Mouse (Mus musculus) forebrain, embryonic 12.5 days (tissue): ENCODE results near the gene Pdzk1ip1. TPM values are rescaled to one million over a fixed set of nuclear protein-coding genes. Genes with fewer than 3 reads are reported as not detected.
A peak's percentile ranks its signal among the peaks of the same experiment; 100 is the strongest.

Source experiments
- ATAC-seq: fragments of 200-750 bp; cut with Nextera tagmentation; 2 replicates; pipeline ENCODE4 v1.8.0; 2017; ENCODE audit warnings: moderate TSS enrichment; ENCODE audit not compliant: low FRiP score
- H3K27ac ChIP-seq: fragments of 300-500 bp; sonication (generic); 2 replicates; pipeline ENCODE4 v1.5.1; 2016; ENCODE audit warnings: mild to moderate bottlenecking
- H3K27me3 ChIP-seq: fragments of 300-500 bp; sonication (generic); 2 replicates; pipeline ENCODE4 v1.6.1; 2016; ENCODE audit warnings: mild to moderate bottlenecking
- H3K36me3 ChIP-seq: fragments of 300-500 bp; sonication (generic); replicated peaks from 2 replicates; pipeline ENCODE4 v1.6.1; 2016; ENCODE audit warnings: mild to moderate bottlenecking
- H3K4me1 ChIP-seq: fragments of 300-500 bp; sonication (generic); 2 replicates; pipeline ENCODE4 v1.6.1; 2016
- H3K4me2 ChIP-seq: fragments of 300-500 bp; sonication (generic); 2 replicates; pipeline ENCODE4 v1.6.1; 2016; ENCODE audit warnings: mild to moderate bottlenecking, moderate library complexity
- H3K4me3 ChIP-seq: fragments of 300-500 bp; sonication (generic); replicated peaks from 2 replicates; pipeline ENCODE4 v1.5.1; 2016; ENCODE audit warnings: mild to moderate bottlenecking
- H3K9ac ChIP-seq: fragments of 300-500 bp; sonication (generic); 2 replicates; pipeline ENCODE4 v1.6.1; 2016; ENCODE audit warnings: mild to moderate bottlenecking
- H3K9me3 ChIP-seq: fragments of 300-500 bp; sonication (generic); 2 replicates; pipeline ENCODE4 v1.6.1; 2016
- WGBS: fragments of 180-500 bp; shearing (Covaris S2); methylation state at CpG from one replicate; pipeline ENCODE4 v1.1.7; 2016; 5-methylcytosine and 5-hydroxymethylcytosine counted together
- polyA plus RNA-seq: library from polyadenylated mRNA; unstranded; fragments of >200 nt; fragmentation: Nextera tagmentation; extraction: Ambion mirVana; gene quantifications from 2 replicates; pipeline ENCODE4 v1.2.1, GENCODE M21; 2016

Gene Pdzk1ip1
- polyA plus RNA-seq, 1 experiment from 2014 or later: 9.7 TPM

GRCm38 (mm10) chr4:115058317-115058761 lies 30.2 kb upstream of the Pdzk1ip1 start:
- Histone ChIP-seq H3K4me3 (no peak overlapping the region), H3K4me1 (peaks cover 24% of the 10 kb centered on the region), H3K9me3 (no peaks in the 10 kb centered on the region), H3K9ac (no peak overlapping the region), H3K4me2 (no peak overlapping the region), H3K36me3 (no peaks in the 10 kb centered on the region), H3K27ac (no peak overlapping the region), H3K27me3 (peaks cover 94% of the 10 kb centered on the region)
- WGBS: 0% methylated on average over 20 of the region's 20 CpGs
- ATAC-seq: no peak

- Histone ChIP-seq H3K27ac (no peak overlapping the region), H3K9ac (no peak overlapping the region), H3K4me3 (no peak overlapping the region), H3K4me1 (peaks cover 31% of the 10 kb centered on the region), H3K27me3 (peaks cover 94% of the 10 kb centered on the region), H3K4me2 (no peak overlapping the region), H3K9me3 (no peaks in the 10 kb centered on the region), H3K36me3 (no peaks in the 10 kb centered on the region)
- ATAC-seq: no peak
- WGBS: under 1% methylated on average over 23 of the region's 23 CpGs
These were observed 29.5 kb upstream of the Pdzk1ip1 start for GRCm38 (mm10) chr4:115058871-115059590.

GRCm38 (mm10) chr4:115059871-115060270 lies 28.6 kb upstream of the Pdzk1ip1 start:
- H3K4me3 ChIP-seq: peak overlapping the region; percentile 13; the same call in 1 of the 2 replicates
- H3K9me3 ChIP-seq: no peaks in the 10 kb centered on the region
- no peak for ATAC-seq
- H3K27ac ChIP-seq: no peak overlapping the region
- WGBS: 4% methylated on average over 12 of the region's 12 CpGs
- H3K27me3 ChIP-seq: peaks cover 94% of the 10 kb centered on the region
- no peaks in the 10 kb centered on the region for H3K36me3 ChIP-seq
- H3K9ac ChIP-seq: no peak overlapping the region
- H3K4me1 ChIP-seq: peaks cover 31% of the 10 kb centered on the region
- no peak overlapping the region for H3K4me2 ChIP-seq

DNA sequence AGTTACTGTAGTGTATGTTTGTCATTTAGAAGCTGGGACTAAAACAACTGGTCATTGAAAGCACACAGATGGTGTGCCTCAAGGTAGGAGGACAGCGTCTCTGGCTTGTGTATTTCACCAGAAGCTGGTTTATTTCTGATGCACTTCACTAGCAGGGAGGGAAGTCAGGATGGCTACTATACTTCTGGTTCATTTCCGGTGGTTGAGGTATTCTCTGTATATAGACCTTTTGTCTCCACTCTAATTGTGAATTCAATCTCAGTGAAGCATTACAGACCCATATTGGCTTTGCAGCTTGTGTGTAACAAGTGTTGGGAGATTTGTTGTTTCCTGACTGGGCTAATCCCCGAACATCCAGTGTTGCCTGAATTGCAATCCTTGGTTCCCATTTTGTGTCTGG lies 27.8 kb upstream of the Pdzk1ip1 start:
- peaks cover 31% of the 10 kb centered on the region for H3K4me1 ChIP-seq
- H3K36me3 ChIP-seq: no peaks in the 10 kb centered on the region
- H3K4me3 ChIP-seq: no peak overlapping the region
- no peaks in the 10 kb centered on the region for H3K9me3 ChIP-seq
- no peak overlapping the region for H3K9ac ChIP-seq
- peaks cover 94% of the 10 kb centered on the region for H3K27me3 ChIP-seq
- WGBS: 6% methylated on average over 3 of the region's 3 CpGs
- no peak overlapping the region for H3K4me2 ChIP-seq
- no peak for ATAC-seq
- H3K27ac ChIP-seq: no peak overlapping the region

- 2% methylated on average over 9 of the region's 9 CpGs for WGBS
- Histone ChIP-seq H3K4me2 (peak overlapping the region; percentile 99), H3K9ac (peak overlapping the region; percentile 36; the same call in 1 of the 2 replicates), H3K4me1 (peaks cover 18% of the 10 kb centered on the region), H3K27me3 (peaks cover 90% of the 10 kb centered on the region), H3K9me3 (no peaks in the 10 kb centered on the region), H3K36me3 (no peaks in the 10 kb centered on the region), H3K4me3 (peak overlapping the region; percentile 51), H3K27ac (no peak overlapping the region)
- ATAC-seq: no peak
These were observed 26.0 kb upstream of the Pdzk1ip1 start for GRCm38 (mm10) chr4:115062540-115062874.

GRCm38 (mm10) chr4:115062875-115063517 lies 25.5 kb upstream of the Pdzk1ip1 start:
- Histone ChIP-seq H3K4me1 (peaks cover 17% of the 10 kb centered on the region), H3K27me3 (peaks cover 86% of the 10 kb centered on the region), H3K36me3 (no peaks in the 10 kb centered on the region), H3K9me3 (no peaks in the 10 kb centered on the region), H3K4me3 (peak overlapping the region; percentile 51), H3K4me2 (peak overlapping the region; percentile 99), H3K27ac (no peak overlapping the region), H3K9ac (peak overlapping the region; percentile 36)
- peak; percentile 86 for ATAC-seq
- 2% methylated on average over 55 of the region's 58 CpGs for WGBS

GRCm38 (mm10) chr4:115063518-115064239 lies 24.8 kb upstream of the Pdzk1ip1 start:
- H3K4me2 ChIP-seq: peak overlapping the region; percentile 99
- H3K36me3 ChIP-seq: no peaks in the 10 kb centered on the region
- ATAC-seq: peak; percentile 25; the same call in 1 of the 2 replicates
- WGBS: under 1% methylated on average over 31 of the region's 31 CpGs
- H3K4me1 ChIP-seq: peaks cover 17% of the 10 kb centered on the region
- peak overlapping the region; percentile 36 for H3K9ac ChIP-seq
- no peaks in the 10 kb centered on the region for H3K9me3 ChIP-seq
- no peak overlapping the region for H3K27ac ChIP-seq
- H3K27me3 ChIP-seq: peaks cover 88% of the 10 kb centered on the region
- H3K4me3 ChIP-seq: peak overlapping the region; percentile 51

DNA sequence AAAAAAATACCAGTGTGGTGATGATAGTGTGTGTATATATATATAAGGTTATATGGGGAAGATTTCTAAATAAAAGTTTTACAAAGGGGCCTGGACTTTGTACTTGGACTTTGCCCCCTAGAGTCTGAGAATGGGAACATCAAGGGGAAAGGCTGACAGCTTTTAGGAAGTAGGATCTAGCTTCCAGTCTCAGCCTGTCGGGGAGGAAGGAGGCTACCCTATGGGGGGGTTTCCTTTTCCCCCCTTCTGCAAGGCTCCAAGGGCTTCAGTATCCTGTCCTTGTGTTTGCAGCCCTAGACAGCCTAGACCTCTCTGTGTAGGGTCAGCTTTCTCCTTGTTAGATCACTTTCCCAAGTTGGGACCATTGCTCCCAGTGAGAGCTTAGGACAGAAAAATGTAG lies 16.8 kb upstream of the Pdzk1ip1 start:
- WGBS: 41% methylated on average over 1 of the region's 1 CpGs
- no peak overlapping the region for H3K27ac ChIP-seq
- H3K9me3 ChIP-seq: no peaks in the 10 kb centered on the region
- H3K4me1 ChIP-seq: no peaks in the 10 kb centered on the region
- no peak overlapping the region for H3K4me2 ChIP-seq
- H3K4me3 ChIP-seq: no peak overlapping the region
- no peak for ATAC-seq
- no peak overlapping the region for H3K9ac ChIP-seq
- H3K36me3 ChIP-seq: no peaks in the 10 kb centered on the region
- peaks cover 27% of the 10 kb centered on the region for H3K27me3 ChIP-seq

DNA sequence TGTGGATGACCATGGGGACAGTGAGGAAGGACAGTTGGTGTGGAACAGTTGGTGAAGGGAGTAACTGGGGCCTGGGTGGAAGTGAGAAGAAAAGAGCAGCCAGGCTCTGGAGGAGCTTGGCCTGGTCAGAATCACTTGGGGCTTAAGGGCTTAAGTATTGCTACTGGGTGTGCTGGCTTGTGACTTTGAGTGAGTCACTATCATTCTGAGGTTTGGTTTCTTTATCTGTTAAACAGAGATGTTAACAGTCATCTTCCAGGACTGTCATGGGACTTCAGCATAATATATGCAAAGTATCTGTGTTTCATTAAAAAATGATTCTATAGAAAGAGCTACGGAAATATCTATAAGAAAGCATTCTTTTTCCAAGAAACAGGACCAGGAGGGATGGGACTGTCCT lies 13.7 kb upstream of the Pdzk1ip1 start:
- peaks cover 17% of the 10 kb centered on the region; the same call in 1 of the 2 replicates for H3K27me3 ChIP-seq
- H3K27ac ChIP-seq: no peak overlapping the region
- no peak for ATAC-seq
- H3K9me3 ChIP-seq: no peaks in the 10 kb centered on the region
- H3K36me3 ChIP-seq: no peaks in the 10 kb centered on the region
- H3K4me2 ChIP-seq: no peak overlapping the region
- 80% methylated on average over 1 of the region's 1 CpGs for WGBS
- no peak overlapping the region for H3K4me3 ChIP-seq
- H3K9ac ChIP-seq: no peak overlapping the region
- H3K4me1 ChIP-seq: peaks cover 14% of the 10 kb centered on the region

- Histone ChIP-seq H3K36me3 (no peaks in the 10 kb centered on the region), H3K9me3 (no peaks in the 10 kb centered on the region), H3K9ac (no peak overlapping the region), H3K4me1 (peaks cover 19% of the 10 kb centered on the region), H3K27me3 (peaks cover 16% of the 10 kb centered on the region; the same call in 1 of the 2 replicates), H3K4me2 (no peak overlapping the region), H3K27ac (no peak overlapping the region), H3K4me3 (no peak overlapping the region)
- WGBS: 37% methylated on average over 3 of the region's 3 CpGs
- no peak for ATAC-seq
These were observed 13.1 kb upstream of the Pdzk1ip1 start for GRCm38 (mm10) chr4:115075204-115075915.

DNA sequence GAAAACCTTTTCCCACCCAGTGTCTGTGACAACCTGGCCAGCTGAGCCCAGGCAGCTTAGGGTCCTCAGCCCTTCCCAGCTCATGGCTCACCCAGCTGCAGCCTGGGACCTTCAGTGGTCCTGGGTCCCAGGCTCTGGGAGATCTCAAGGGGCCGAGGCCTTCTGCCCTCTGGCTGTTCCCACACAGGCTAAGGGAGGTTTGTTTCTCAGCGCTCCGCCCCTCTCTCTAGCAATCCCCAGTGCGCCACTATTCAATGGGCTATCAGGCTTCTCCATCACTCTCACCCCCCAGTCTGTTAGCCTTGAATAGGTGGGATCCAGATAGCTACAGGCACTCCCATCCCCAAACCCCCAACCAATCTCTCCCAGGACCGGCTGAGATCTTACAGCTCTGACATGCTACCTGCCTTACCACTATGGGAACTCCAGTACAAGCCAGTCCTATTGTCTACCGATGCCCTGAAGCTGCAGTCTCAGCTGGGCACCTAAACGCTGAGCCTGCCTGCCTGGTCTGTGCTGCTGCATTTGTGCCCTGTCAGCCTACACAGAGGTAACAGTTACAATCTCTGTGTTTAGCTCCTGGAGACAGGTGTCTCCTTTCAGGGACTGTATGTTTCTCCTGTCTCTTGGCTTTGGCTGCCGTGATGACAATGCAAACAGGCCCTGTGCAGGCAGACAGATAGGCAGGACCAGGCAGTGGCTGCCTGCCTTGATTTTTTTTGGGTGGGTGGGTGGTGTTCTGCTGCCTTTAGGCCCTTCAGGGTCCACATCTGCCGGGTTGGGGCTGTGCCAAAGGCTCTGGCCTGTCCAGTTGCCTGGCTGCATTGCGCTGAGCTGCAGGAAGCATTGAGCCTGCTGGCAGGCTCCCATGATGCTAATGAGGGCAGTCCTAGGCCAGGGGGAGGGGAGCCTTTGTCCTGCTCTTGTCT lies 9.4 kb upstream of the Pdzk1ip1 start:
- H3K4me2 ChIP-seq: peak overlapping the region; percentile 31; the same call in 1 of the 2 replicates
- peak; percentile 90 for ATAC-seq
- peaks cover 19% of the 10 kb centered on the region for H3K4me1 ChIP-seq
- H3K9ac ChIP-seq: peak overlapping the region; percentile 44
- no peak overlapping the region for H3K4me3 ChIP-seq
- no peaks in the 10 kb centered on the region for H3K36me3 ChIP-seq
- peak overlapping the region; percentile 74 for H3K27ac ChIP-seq
- H3K27me3 ChIP-seq: peaks cover 21% of the 10 kb centered on the region
- WGBS: 7% methylated on average over 10 of the region's 10 CpGs
- H3K9me3 ChIP-seq: no peaks in the 10 kb centered on the region
